Mouse (Mus musculus) splenic B cell, adult 2 months (primary cell): Measurements from ENCODE around the gene Tcte2.

Experiments
- DNase-seq: peaks from one replicate; pipeline ENCODE4 v3.0.0-alpha.2; 2011; ENCODE audit warnings: low read depth, low spot score
- H3K27me3 ChIP-seq: 2 replicates; pipeline ENCODE4 v1.6.1; 2012; ENCODE audit warnings: mild to moderate bottlenecking, low read length, moderate library complexity, mixed read lengths; ENCODE audit not compliant: control insufficient read depth, poor library complexity, insufficient read depth, severe bottlenecking
- H3K36me3 ChIP-seq: 2 replicates; pipeline ENCODE4 v1.6.1; 2012; ENCODE audit warnings: mild to moderate bottlenecking, low read length, moderate library complexity, mixed read lengths; ENCODE audit not compliant: control insufficient read depth, poor library complexity, insufficient read depth, severe bottlenecking

The Tcte2 gene

GRCm38 (mm10) chr17:13675630-13676029 is 86.0 kb downstream of the Tcte2 start:
- H3K36me3 ChIP-seq, result no peaks in the 10 kb centered on the region
- DNase-seq, result no peak
- no peaks in the 10 kb centered on the region for H3K27me3 ChIP-seq

GRCm38 (mm10) chr17:13674695-13675306 is 86.8 kb downstream of the Tcte2 start:
- H3K27me3 ChIP-seq, result no peaks in the 10 kb centered on the region
- no peak for DNase-seq

GRCm38 (mm10) chr17:13671732-13672131 is 89.9 kb downstream of the Tcte2 start:
- H3K36me3 ChIP-seq, result no peaks in the 10 kb centered on the region
- no peak for DNase-seq
- H3K27me3 ChIP-seq, result no peaks in the 10 kb centered on the region

More at GRCm38 (mm10) chr17:13674695-13675306, 86.8 kb downstream of the Tcte2 start:
- H3K36me3 ChIP-seq, result no peaks in the 10 kb centered on the region

- Histone ChIP-seq H3K27me3 (no peaks in the 10 kb centered on the region), H3K36me3 (no peaks in the 10 kb centered on the region)
- no peak for DNase-seq
These were observed 91.4 kb downstream of the Tcte2 start for GRCm38 (mm10) chr17:13670227-13670626.

DNA sequence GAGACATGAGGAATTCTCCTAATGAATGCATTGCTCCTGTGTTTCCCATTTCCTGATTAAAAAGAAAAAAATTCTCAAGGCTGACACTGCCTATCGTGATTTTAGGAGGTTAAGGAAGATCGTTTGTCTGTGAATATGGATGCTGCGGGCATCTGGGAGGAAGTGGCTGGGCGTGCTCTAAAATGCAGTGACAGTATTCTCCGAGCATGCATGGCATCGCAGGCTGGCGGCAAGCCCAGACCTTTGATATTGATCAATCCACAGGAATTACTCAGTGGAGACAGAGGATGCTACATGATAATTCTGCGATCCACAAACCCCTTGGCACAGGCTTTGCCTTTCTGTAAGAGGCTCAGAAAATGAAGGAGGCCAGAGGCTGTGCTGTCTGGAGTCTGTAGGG is 92.4 kb downstream of the Tcte2 start:
- no peak for DNase-seq
- H3K27me3 ChIP-seq, result no peaks in the 10 kb centered on the region
- no peaks in the 10 kb centered on the region for H3K36me3 ChIP-seq

- no peaks in the 10 kb centered on the region for H3K27me3 ChIP-seq
- no peak for DNase-seq
- H3K36me3 ChIP-seq, result no peaks in the 10 kb centered on the region
These were observed 93.3 kb downstream of the Tcte2 start for GRCm38 (mm10) chr17:13668052-13669015.

GRCm38 (mm10) chr17:13667006-13667405 is 94.6 kb downstream of the Tcte2 start:
- Histone ChIP-seq H3K36me3 (no peaks in the 10 kb centered on the region), H3K27me3 (no peaks in the 10 kb centered on the region)
- no peak for DNase-seq

- H3K36me3 ChIP-seq, result no peaks in the 10 kb centered on the region
- H3K27me3 ChIP-seq, result no peaks in the 10 kb centered on the region
These were observed 95.9 kb downstream of the Tcte2 start for GRCm38 (mm10) chr17:13665731-13666130.

DNA sequence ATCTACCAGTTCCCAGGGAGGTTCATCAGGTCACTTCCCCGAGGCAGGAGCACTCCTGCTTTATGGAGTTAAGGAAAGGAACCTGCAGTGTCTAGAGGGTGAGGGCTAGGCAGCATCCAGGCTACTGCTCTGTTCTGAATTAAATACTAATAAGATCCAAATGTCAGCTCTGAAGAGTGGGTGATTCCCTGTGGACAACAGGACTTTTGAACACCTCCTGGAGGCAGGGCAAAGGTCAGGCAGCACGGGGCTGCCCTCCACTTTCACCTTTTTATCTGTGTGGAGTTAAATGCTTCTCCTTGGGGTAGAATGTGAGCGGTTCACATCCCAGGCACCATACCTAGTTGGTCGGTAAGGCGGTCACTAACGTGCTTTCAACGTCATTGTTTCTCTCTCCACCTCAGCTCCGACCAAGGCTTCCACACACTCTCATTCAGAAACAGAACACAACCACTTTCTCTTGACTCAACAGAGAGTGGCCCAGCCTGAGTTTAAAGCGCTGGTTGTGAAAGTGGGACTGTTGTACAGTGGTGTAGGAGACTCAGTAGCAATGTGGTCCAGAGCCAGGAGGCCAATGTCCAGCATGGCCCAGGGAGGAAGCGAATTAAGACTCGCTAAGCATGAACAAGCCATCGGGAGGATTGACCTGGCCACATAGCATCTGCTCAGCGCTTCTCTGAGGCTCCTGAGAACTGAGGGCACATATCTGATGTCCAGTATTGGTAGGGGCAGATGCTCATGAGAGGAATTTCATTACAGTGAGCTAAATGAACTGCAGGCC is 98.0 kb downstream of the Tcte2 start:
- Histone ChIP-seq H3K36me3 (no peaks in the 10 kb centered on the region), H3K27me3 (no peaks in the 10 kb centered on the region)
- no peak for DNase-seq

More at GRCm38 (mm10) chr17:13665731-13666130, 95.9 kb downstream of the Tcte2 start:
- DNase-seq, result no peak
